Mouse (Mus musculus): ENCODE results near the gene 4930512M02Rik. TPM values are rescaled to one million over a fixed set of nuclear protein-coding genes. Genes with fewer than 3 reads are reported as not detected.
"Not testable (repeated sequence)": the region's sequence is repeated elsewhere in the genome, so short reads cannot be mapped to it uniquely, and the experiment has no call there.

4930512M02Rik gene
- polyA plus RNA-seq (2016; fragmentation: Nextera tagmentation; extraction: Ambion mirVana) = not detected in 2 replicates

- H3K27me3 ChIP-seq (ENCODE audit: insufficient read depth, poor library complexity, severe bottlenecking); H3K36me3 ChIP-seq; H3K4me1 ChIP-seq; H3K27ac ChIP-seq; DNase-seq (ENCODE audit: low spot score); H3K9me3 ChIP-seq; H3K4me3 ChIP-seq: not testable (repeated sequence)
- 75% methylated on average over 3 of the region's 4 CpGs for WGBS
These were observed at the start of gene 4930512M02Rik for GRCm38 (mm10) chr11:11627735-11628134. Gene 4930512M02Rik (minus strand): TSS chr11:11627835.

GRCm38 (mm10) chr11:11677165-11677564 is 49.5 kb upstream of the 4930512M02Rik start:
- no peak overlapping the region for H3K4me3 ChIP-seq
- no peaks in the 10 kb centered on the region for H3K9me3 ChIP-seq
- no peak for DNase-seq (ENCODE audit: low spot score)
- H3K36me3 ChIP-seq = no peaks in the 10 kb centered on the region
- 86% methylated on average over 7 of the region's 7 CpGs for WGBS
- H3K4me1 ChIP-seq = no peaks in the 10 kb centered on the region
- H3K27me3 ChIP-seq (ENCODE audit: insufficient read depth, poor library complexity, severe bottlenecking) = peaks cover 3% of the 10 kb centered on the region; the same call in 1 of the 2 replicates
- H3K27ac ChIP-seq = no peak overlapping the region

GRCm38 (mm10) chr11:11676068-11676741 is 48.6 kb upstream of the 4930512M02Rik start:
- WGBS = 77% methylated on average over 9 of the region's 9 CpGs
- DNase-seq (ENCODE audit: low spot score) = no peak
- no peaks in the 10 kb centered on the region for H3K9me3 ChIP-seq
- H3K36me3 ChIP-seq = no peaks in the 10 kb centered on the region
- no peak overlapping the region for H3K4me3 ChIP-seq
- H3K27me3 ChIP-seq (ENCODE audit: insufficient read depth, poor library complexity, severe bottlenecking) = no peaks in the 10 kb centered on the region
- no peak overlapping the region for H3K27ac ChIP-seq
- no peaks in the 10 kb centered on the region for H3K4me1 ChIP-seq

GRCm38 (mm10) chr11:11675063-11675462 is 47.4 kb upstream of the 4930512M02Rik start:
- Histone ChIP-seq H3K36me3 (no peaks in the 10 kb centered on the region), H3K9me3 (no peaks in the 10 kb centered on the region), H3K27ac (no peak overlapping the region), H3K4me1 (no peaks in the 10 kb centered on the region), H3K27me3 (ENCODE audit: insufficient read depth, poor library complexity, severe bottlenecking) (no peaks in the 10 kb centered on the region), H3K4me3 (no peak overlapping the region)
- DNase-seq (ENCODE audit: low spot score) = no peak

- no peak for DNase-seq (ENCODE audit: low spot score)
- Histone ChIP-seq H3K4me1 (no peaks in the 10 kb centered on the region), H3K4me3 (no peak overlapping the region), H3K27ac (no peak overlapping the region), H3K36me3 (no peaks in the 10 kb centered on the region), H3K9me3 (no peaks in the 10 kb centered on the region), H3K27me3 (ENCODE audit: insufficient read depth, poor library complexity, severe bottlenecking) (no peaks in the 10 kb centered on the region)
- WGBS = 62% methylated on average over 4 of the region's 4 CpGs
These were observed 45.3 kb upstream of the 4930512M02Rik start for GRCm38 (mm10) chr11:11672974-11673373.

GRCm38 (mm10) chr11:11667922-11668290 is 40.3 kb upstream of the 4930512M02Rik start:
- Histone ChIP-seq H3K4me1 (no peaks in the 10 kb centered on the region), H3K36me3 (no peaks in the 10 kb centered on the region), H3K4me3 (no peak overlapping the region), H3K27ac (no peak overlapping the region), H3K9me3 (no peaks in the 10 kb centered on the region), H3K27me3 (ENCODE audit: insufficient read depth, poor library complexity, severe bottlenecking) (no peaks in the 10 kb centered on the region)
- WGBS = 89% methylated on average over 3 of the region's 3 CpGs
- DNase-seq (ENCODE audit: low spot score) = no peak

- Histone ChIP-seq H3K4me1 (no peaks in the 10 kb centered on the region), H3K4me3 (no peak overlapping the region), H3K27me3 (ENCODE audit: insufficient read depth, poor library complexity, severe bottlenecking) (no peaks in the 10 kb centered on the region), H3K9me3 (no peaks in the 10 kb centered on the region), H3K36me3 (no peaks in the 10 kb centered on the region), H3K27ac (no peak overlapping the region)
- no peak for DNase-seq (ENCODE audit: low spot score)
- WGBS = 88% methylated on average over 4 of the region's 4 CpGs
These were observed 39.8 kb upstream of the 4930512M02Rik start for GRCm38 (mm10) chr11:11667254-11667921.

GRCm38 (mm10) chr11:11660651-11661050 is 33.0 kb upstream of the 4930512M02Rik start:
- no peak for DNase-seq (ENCODE audit: low spot score)
- 81% methylated on average over 4 of the region's 4 CpGs for WGBS
- H3K4me1 ChIP-seq = no peaks in the 10 kb centered on the region
- H3K27ac ChIP-seq = no peak overlapping the region
- H3K36me3 ChIP-seq = no peaks in the 10 kb centered on the region
- H3K9me3 ChIP-seq = no peaks in the 10 kb centered on the region
- no peaks in the 10 kb centered on the region for H3K27me3 ChIP-seq (ENCODE audit: insufficient read depth, poor library complexity, severe bottlenecking)
- no peak overlapping the region for H3K4me3 ChIP-seq

- WGBS = 68% methylated on average over 4 of the region's 4 CpGs
- no peak for DNase-seq (ENCODE audit: low spot score)
- H3K27me3 ChIP-seq (ENCODE audit: insufficient read depth, poor library complexity, severe bottlenecking) = no peaks in the 10 kb centered on the region
- no peaks in the 10 kb centered on the region for H3K9me3 ChIP-seq
- no peak overlapping the region for H3K27ac ChIP-seq
- H3K36me3 ChIP-seq = no peaks in the 10 kb centered on the region
- H3K4me1 ChIP-seq = no peaks in the 10 kb centered on the region
- H3K4me3 ChIP-seq = no peak overlapping the region
These were observed 31.2 kb upstream of the 4930512M02Rik start for GRCm38 (mm10) chr11:11658834-11659233.

GRCm38 (mm10) chr11:11657634-11658033 is 30.0 kb upstream of the 4930512M02Rik start:
- no peak overlapping the region for H3K27ac ChIP-seq
- no peaks in the 10 kb centered on the region for H3K9me3 ChIP-seq
- no peaks in the 10 kb centered on the region for H3K36me3 ChIP-seq
- 83% methylated on average over 4 of the region's 4 CpGs for WGBS
- DNase-seq (ENCODE audit: low spot score) = no peak
- no peaks in the 10 kb centered on the region for H3K27me3 ChIP-seq (ENCODE audit: insufficient read depth, poor library complexity, severe bottlenecking)
- no peaks in the 10 kb centered on the region for H3K4me1 ChIP-seq
- no peak overlapping the region for H3K4me3 ChIP-seq

GRCm38 (mm10) chr11:11656995-11657530 is 29.4 kb upstream of the 4930512M02Rik start:
- Histone ChIP-seq H3K36me3 (no peaks in the 10 kb centered on the region), H3K4me1 (no peaks in the 10 kb centered on the region), H3K27ac (no peak overlapping the region), H3K4me3 (no peak overlapping the region), H3K9me3 (no peaks in the 10 kb centered on the region), H3K27me3 (ENCODE audit: insufficient read depth, poor library complexity, severe bottlenecking) (no peaks in the 10 kb centered on the region)
- DNase-seq (ENCODE audit: low spot score) = no peak
- whole genome bisulfite sequencing = 68% methylated on average over 5 of the region's 5 CpGs

GRCm38 (mm10) chr11:11656388-11656787 is 28.8 kb upstream of the 4930512M02Rik start:
- DNase-seq (ENCODE audit: low spot score) = no peak
- no peak overlapping the region for H3K27ac ChIP-seq
- 68% methylated on average over 3 of the region's 3 CpGs for WGBS

GRCm38 (mm10) chr11:11644303-11644702 is 16.7 kb upstream of the 4930512M02Rik start:
- Histone ChIP-seq H3K27ac (no peak overlapping the region), H3K4me1 (no peaks in the 10 kb centered on the region), H3K27me3 (ENCODE audit: insufficient read depth, poor library complexity, severe bottlenecking) (no peaks in the 10 kb centered on the region), H3K9me3 (no peaks in the 10 kb centered on the region), H3K36me3 (no peaks in the 10 kb centered on the region), H3K4me3 (no peak overlapping the region)
- DNase-seq (ENCODE audit: low spot score) = no peak

More at GRCm38 (mm10) chr11:11656388-11656787, 28.8 kb upstream of the 4930512M02Rik start:
- Histone ChIP-seq H3K9me3 (no peaks in the 10 kb centered on the region), H3K4me3 (no peak overlapping the region), H3K27me3 (ENCODE audit: insufficient read depth, poor library complexity, severe bottlenecking) (no peaks in the 10 kb centered on the region), H3K4me1 (no peaks in the 10 kb centered on the region), H3K36me3 (no peaks in the 10 kb centered on the region)
